Mouse (Mus musculus): ENCODE measurements at regions not wholly inside any gene's neighbourhood (a gene's known extent, or its start where the extent isn't known, plus 50 kb on each side); places are given as distances from the start of the nearest gene placed in this dataset.

DNA sequence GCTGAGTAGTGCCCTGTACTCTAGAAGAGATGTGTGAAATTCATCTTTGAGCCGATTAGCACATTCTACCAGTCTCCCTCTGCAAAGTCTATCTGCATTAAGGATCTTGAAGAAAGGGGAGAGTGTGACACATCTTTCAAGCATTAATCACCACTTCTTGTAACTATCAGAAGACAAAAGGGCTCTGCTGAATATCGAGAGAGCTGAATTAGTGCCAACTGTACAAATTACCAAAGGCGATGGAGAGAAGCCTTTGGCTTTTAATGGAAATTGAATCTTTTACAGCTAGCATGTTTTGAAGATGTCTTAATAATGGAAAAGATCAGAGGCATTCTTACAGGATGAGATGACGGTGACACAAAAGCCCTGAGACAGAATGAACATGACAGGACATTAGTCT, 97.2 kb upstream of the Pam start:
- CTCF ChIA-PET: no interaction called here

DNA sequence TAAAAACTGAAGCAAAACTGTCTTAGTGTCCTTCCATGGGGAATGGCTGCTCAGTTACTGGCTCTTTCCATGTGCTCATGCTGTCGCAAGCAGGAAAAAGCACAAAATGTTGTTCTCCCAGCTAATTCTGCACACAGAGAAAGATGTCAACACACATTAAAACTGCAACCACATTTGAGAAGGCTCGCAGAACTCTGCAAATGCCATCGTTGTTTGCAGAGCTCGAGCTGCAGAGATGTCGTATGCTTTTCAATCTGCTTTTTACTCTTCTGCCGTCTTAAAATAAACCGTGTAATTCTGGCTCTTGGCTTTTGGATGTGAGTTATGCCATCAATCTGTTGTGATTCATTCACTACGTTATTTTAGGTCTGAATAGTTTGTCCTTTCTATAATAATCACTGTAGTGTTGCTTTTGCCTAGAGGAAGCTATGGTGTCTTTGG, 96.6 kb upstream of the Pam start:
- CTCF ChIA-PET: no interaction called here

DNA sequence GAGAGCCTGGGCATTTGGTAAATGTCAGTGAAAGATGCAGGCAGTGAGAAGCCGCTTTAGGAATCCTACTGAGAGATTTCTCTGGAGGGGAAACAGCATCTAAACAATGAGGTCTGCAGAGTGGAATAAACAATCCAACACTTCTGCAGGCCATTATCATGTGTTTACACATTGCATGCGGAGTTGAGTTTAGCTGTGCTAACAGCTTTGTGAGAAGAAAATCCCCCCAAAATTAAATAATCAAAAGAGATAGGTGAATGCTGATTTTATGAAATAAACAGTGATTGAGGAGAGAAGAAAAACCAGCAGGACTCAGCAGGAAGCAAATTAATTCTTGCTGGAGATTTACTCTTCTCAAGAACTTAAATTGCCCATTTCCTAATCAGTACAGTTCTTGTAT, 95.9 kb upstream of the Pam start:
- CTCF ChIA-PET: no interaction called here

DNA sequence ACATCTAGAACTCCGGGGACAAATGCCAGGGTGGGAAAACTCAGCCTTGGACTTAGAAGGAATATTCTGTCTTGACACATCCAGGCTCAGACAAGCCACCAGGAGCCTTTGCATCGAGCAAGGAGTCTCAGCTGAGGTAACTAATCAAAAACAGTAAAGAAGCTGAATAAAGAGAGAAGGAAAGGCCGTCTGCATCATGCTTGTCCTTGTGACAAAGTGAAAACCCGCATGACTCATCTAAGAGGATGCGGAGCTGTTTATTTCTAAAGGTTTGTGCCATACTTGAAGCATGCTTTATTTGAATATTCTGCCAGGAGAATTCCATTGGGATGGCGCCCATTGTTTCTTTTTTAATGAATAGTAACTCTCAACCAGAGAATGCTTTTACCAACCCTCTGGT, 95.3 kb upstream of the Pam start:
- CTCF ChIA-PET: no interaction called here

DNA sequence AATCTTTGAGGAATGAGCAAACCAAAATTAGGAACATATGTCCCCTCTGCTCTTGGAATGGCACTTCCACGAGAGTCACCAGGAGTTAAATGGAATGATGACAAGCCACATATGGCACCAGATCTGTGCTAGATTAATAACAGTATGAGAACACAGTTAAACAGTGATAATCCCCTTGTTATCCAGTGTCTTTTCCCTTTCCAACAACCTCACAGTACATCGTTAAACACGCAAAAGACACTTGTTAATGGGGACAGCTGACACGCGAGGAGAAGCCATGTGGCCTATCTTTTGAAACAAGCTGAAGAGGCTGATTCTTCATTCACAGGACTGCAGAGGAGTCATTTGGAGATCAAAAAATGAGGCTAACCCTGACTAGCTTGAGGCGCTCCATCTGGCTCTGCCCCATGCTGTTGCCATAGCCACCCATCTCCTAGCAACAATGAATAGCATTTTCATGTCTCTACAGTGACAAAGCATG, 94.6 kb upstream of the Pam start:
- CTCF ChIA-PET: no interaction called here

DNA sequence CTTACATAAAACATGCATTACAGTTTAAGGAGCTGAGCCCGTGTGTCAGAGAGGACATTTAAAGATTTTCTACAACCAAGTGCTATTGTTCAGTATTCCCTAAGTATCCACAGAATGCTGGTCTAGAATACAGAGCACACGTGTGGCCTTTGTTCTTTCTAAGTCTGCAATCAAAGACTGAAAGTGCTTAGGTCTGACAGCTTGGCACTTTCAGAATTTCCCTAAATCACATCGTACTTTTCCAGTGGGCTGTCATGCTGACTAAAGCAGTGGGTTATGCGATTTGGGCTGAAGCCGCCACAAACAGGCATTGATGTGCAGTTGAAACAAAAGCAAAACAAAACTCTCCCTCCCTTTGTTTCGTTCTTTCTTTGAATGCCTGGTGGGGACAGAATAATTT, 84.9 kb upstream of the Pam start:
- CTCF ChIA-PET: no interaction called here

DNA sequence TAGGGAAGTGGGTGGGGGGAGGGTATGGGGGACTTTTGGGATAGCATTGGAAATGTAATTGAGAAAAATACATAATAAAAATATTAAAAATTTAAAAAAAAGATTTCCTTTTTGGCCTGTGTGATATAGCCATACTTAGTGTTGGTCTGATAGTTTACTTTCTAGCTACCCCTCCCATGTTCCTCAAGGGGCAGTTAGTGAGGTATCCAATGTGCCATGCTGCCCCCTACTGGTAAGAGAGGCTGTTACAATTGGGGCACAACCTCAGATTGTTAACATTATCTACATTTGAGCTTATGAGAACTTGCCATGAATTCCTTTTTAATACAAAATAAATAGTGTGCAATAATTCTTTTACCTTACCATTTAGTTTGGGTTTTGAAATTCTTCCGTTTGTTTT, 83.6 kb upstream of the Pam start:
- CTCF ChIA-PET: interaction anchor here (0.6 kb wide), 1 partner anchor 244 kb away, joined by 6 read pairs; no protein-coding TSS in a partner anchor

DNA sequence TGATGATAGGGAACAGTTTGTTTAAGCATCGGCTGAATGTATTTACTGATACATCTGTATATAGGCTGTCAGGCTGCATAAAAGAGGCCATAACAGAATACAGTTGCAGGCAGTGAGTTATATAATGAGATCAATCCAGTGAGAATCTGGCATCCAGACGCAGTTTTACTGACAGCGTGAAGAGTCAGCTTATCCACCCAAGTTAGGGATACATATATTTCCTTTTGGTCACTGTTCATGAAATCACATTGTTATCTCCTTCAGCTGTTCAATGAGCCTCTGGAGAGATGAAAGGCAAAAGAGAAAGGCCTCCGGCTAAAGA, 79.3 kb upstream of the Pam start:
- CTCF ChIA-PET: no interaction called here

DNA sequence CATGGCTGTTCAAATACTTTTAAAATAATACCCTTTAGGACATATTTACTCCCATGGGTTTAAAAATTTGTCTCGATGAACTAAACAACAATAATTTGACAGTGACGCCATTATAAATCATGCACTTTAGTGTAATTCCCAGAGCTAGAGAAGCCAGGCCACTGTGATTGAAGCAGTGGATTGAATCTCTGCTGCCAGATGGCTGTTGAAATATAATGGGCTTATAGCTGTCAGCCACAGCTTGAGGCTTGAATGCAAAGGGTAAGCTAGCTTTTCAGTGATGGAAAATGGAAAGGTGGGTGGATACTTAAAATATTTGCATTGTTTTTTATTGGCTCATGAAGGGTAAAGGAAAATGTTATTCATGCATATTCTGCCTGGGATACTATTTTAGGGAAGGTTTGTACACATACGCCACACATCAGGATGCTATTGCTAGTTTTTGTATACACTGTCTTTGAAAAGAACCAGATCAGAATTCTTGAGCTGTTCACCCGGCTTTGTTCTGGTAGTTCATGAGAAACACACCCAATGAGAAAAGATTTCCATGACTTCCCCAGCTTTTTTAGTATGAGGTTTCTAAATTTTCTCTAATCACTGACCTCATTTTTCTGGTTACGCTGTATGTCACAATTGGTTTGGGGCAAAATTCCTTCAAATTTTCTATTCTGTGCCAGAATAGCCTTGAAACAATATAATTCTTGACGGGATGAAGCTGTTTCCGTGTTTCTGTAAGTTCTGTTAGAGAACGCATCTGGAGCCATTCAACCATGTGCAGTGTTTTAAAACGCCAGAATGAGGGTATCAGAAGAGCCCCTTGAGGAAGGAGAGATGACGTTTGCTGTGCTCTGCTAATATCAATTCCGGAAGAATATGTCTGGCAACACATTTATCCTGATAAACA, 78.7 kb upstream of the Pam start:
- CTCF ChIA-PET: no interaction called here

DNA sequence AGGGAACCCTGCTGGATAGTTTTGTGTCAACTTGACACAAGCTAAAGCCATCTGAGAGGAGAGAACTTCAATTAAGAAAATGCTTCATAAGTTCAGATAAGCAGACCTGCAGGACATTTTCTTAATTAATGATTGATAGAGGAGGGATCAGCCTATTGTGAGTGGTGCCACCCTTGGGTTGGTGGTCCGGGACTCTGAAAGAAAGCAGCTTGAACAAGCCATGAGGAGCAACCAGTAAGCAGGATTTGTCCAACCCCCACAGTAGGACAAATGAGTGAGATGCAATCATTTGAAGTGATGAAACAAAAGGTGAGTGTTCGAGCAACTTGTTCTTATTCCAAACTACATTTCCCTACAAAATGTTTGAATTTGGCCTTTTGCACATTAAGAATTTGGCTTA, 78.0 kb upstream of the Pam start:
- CTCF ChIA-PET: no interaction called here

DNA sequence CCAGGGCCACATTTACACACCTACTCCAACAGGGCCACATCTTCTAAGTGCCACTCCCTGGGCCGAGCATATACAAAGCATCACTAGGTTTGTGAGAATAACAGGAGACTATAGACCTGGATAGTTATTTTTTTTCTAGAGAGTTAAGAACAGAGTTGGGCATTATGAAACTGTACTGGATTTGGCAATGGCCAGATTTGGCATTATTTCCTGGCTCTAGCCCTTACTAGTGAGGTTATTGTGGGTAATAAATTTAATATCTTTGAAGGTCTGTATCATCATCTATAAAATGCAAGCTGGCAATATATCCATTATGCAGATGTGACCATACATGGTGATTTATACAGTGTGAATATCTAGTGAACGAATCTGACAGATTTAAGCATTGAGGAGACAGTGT, 75.8 kb upstream of the Pam start:
- CTCF ChIA-PET: no interaction called here

DNA sequence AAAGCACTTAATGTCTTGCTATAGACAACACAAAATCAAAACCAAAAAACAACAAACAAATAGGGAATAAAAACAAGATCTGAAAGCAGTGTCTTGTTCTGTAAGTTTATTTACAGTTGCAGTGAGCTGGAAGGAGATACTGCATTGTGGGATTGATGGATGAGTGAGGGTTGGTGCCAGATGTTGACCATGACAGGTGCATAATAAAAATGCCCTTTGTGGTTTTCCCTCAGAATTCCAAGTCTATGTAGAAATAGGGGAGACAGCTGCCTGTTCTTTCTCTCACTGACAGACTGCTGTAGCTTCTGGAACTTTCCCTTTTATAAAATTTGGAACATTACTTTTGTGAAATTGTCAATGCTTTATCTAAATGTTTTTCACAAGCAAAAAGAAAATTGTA, 73.9 kb upstream of the Pam start:
- CTCF ChIA-PET: no interaction called here

DNA sequence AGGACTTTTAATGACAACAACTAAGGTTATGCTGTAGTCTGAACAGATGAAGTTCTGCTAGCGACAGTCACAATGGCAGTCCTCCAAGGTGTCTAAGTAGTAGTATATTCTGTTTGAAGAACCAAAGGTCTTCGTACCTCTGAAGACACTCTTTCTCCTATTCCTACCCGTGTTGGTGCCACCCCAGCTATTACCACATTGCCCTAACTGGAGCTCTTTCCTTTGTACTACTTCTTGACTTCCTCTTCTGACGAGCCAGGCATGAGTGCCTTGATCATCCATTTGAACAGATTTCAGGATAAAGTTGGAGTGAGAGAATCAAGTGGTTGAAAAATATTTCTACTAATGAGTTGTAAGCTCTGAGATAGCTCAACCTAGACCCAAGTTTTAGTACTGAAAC, 72.4 kb upstream of the Pam start:
- CTCF ChIA-PET: interaction anchor here (0.6 kb wide), 1 partner anchor 10 kb away, joined by 3 read pairs; no protein-coding TSS in a partner anchor

DNA sequence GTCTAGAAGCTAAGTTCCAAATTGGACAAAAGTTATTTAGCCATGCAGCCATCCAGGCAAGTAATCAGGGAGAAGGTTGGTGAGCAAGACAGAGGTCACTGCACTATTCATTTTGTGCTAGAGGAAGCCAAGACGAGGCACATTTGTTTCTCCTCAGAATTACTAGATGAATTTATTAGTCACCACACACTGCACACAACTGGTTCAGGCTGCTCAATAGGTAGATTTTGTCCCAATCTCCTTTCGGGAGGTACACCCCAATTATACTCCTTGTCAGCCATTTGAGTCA, 67.1 kb upstream of the Pam start:
- CTCF ChIA-PET: no interaction called here

DNA sequence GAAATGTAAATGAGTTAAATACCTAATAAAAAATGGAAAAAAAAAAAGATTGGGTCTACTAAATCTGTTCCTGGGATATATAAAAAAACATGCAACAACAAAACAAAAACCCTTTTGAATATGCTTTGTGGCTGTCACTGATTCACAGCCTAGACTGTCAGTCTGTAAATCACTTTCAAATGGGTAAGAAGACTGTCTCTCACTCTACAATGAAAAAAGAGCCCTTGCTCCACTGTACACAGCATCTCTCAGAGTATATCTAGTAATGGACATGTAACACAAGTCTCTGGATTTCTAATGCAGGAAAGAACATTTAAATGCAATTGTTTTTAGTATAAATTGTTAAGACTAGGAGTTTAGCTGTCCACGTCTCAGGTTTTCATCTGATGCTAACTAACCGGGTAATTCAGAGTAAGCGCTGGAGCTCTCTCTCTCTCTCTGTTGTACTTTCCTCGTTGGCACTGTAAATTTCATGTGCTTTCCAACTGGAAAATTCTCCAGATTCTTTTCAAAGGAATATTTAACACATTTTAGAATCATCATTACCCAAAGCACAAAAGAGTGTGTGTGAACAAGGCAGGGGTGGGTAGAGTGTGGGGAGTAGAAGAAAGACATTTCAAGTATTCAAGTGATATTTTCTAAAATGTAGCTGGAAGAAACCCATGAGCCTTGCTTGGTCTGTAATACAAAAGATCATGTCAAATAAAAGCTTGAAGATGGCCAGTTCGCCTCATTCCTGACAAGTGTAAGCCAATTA, 66.6 kb upstream of the Pam start:
- CTCF ChIA-PET: no interaction called here

DNA sequence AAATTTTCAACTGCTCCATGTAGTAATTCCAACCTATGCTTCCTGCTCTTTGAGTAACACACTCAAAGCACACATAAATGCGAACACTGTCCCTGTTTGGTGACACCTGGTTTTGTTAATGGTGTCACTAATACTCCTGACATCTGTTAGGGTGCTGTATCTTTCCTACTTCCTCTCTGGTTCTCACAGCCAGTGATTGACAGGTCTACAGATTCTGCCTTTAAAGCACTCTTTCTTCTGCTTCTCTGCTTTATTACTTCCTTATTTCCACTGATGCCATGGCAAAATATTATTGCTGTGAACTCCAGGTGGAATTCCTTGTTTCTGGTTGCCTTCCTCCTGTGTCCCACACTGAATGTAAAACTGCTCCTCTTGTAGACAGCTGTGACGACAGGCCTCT, 63.5 kb upstream of the Pam start:
- CTCF ChIA-PET: no interaction called here

DNA sequence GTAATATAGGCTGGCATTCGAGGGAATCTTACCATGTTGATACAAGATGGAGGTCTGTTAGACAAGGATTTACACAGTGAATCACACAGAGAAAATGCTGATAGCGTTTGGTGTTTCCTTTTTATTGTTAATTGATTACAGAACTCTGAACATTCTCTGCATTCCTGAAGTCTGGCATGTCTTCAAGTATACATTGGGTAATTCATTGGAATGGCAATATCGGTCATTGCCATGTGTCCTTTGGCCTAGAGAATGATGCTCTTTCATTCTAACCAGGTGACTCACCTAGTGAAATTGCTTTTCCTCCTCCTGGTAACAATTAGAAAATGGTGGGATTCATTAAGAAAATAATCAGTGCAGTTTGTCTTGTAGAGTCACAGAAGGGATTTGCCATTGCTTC, 51.9 kb upstream of the Pam start:
- CTCF ChIA-PET: no interaction called here
